Comparison of ENCODE assay signal across 9 mouse cellular contexts in the genomic region with DNA sequence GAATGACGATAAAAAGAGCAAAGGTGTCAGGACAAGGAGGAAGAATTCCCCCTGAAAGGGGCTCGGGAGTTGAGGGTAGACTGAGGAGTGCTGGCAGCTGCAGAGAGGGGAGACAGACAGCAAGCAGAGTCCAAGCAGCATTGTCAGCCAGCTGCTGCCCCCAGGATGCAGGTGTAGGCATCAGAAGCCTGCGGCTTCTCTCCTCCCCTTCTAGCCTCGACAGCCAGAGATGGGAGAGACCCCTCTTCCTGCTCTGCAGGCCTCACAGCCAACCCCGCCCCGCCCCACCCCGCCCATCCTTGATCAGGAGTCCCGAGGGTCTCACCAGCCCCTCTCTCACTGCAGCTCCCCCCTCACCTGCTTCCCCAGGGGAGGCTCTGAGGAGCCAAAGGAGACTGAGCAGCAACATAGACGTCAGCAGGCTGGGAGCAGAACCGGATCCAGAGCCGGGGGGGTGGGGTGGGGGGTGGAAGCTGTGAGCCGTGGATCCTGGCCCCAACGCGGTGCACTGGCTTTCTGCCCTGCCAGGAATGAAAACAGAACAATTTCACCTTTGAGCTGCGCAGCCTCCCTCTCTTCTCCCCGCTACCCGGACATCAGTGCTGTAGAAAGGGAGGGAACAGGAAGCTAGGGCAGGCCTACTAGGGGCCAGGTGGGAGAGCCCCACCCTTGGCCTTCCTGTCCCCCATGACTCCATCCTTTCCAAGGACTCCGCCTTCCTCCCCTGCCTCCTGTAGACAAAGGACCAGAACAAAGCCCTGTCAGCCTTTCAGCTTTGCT. TPM values are rescaled to one million over a fixed set of nuclear protein-coding genes. Genes with fewer than 3 reads are reported as not detected.
DNase-seq lines count a peak whose midpoint lies in the region; ATAC-seq and TF ChIP-seq lines count a peak whose summit lies in the region.
"Had no signal": no experiment of that assay in that cellular context is flagged by ENCODE, and none has a peak within 500 bp of the region (broad histone marks: within the 10 kb centered on the region; RNA-seq: fewer than 3 reads in every experiment).

No protein-coding gene starts in this region.

- ATAC-seq in hindbrain, embryonic 12.5 days (ENCODE audit: low FRiP score) = no peak; the same call in 1 of the 2 replicates
- ATAC-seq in midbrain, embryonic 15.5 days (replicated peaks) = no peak

- H3K36me3 ChIP-seq in E14TG2a.4 (ENCODE audit: insufficient read depth, low read length) = no peaks in the 10 kb centered on the region
- H3K36me3 ChIP-seq in hindbrain, embryonic 12.5 days = no peaks in the 10 kb centered on the region
- H3K36me3 ChIP-seq in midbrain, embryonic 15.5 days (replicated peaks) = no peaks in the 10 kb centered on the region

- intact Hi-C loops in left cerebral cortex, postnatal 25 days (cut with DNase I) = no loop called here

- DNase-seq in left cerebral cortex, postnatal 25 days (ENCODE audit: low spot score in 2 of 2) = no peak
- no peak for DNase-seq in layer of hippocampus, adult 9-11 months
- no peak for DNase-seq in retina, embryonic 14.5 days (ENCODE audit: low spot score)
- DNase-seq: adrenal gland, postnatal 25 days; right cerebral cortex, postnatal 14 days had no signal

- H3K27ac ChIP-seq in brown adipose tissue, adult 24 weeks (replicated peaks; ENCODE audit: low read depth, low read length) = peak overlapping the region; percentile 92
- H3K27ac ChIP-seq in hindbrain, embryonic 12.5 days = no peak overlapping the region
- no peak overlapping the region for H3K27ac ChIP-seq in midbrain, embryonic 15.5 days

- H3K9me3 ChIP-seq in E14TG2a.4 (ENCODE audit: low read length) = peaks cover 8% of the 10 kb centered on the region; the same call in 1 of the 2 replicates
- peaks cover 4% of the 10 kb centered on the region; the same call in 1 of the 2 replicates for H3K9me3 ChIP-seq in hindbrain, embryonic 12.5 days (replicated peaks)
- H3K9me3 ChIP-seq in midbrain, embryonic 15.5 days = peaks cover 6% of the 10 kb centered on the region; the same call in 1 of the 2 replicates

- 0 out of 2 replicates have a peak overlapping the region, but pooled peaks have one; percentile 27 for H3K9ac ChIP-seq in hindbrain, embryonic 12.5 days
- no peak overlapping the region for H3K9ac ChIP-seq in midbrain, embryonic 15.5 days

- H3K4me1 ChIP-seq in E14TG2a.4 (replicated peaks; ENCODE audit: low read depth, low read length) = peaks cover 18% of the 10 kb centered on the region
- no peaks in the 10 kb centered on the region for H3K4me1 ChIP-seq in brown adipose tissue, adult 24 weeks (ENCODE audit: control insufficient read depth, insufficient read depth, insufficient read length, low read length)
- H3K4me1 ChIP-seq in hindbrain, embryonic 12.5 days = peaks cover 8% of the 10 kb centered on the region; the same call in 1 of the 2 replicates
- no peaks in the 10 kb centered on the region; the same call in 1 of the 2 replicates for H3K4me1 ChIP-seq in midbrain, embryonic 15.5 days

- H3K27me3 ChIP-seq in E14TG2a.4 (ENCODE audit: insufficient read depth, low read length) = no peaks in the 10 kb centered on the region
- H3K27me3 ChIP-seq in hindbrain, embryonic 12.5 days = no peaks in the 10 kb centered on the region
- H3K27me3 ChIP-seq in midbrain, embryonic 15.5 days (replicated peaks) = no peaks in the 10 kb centered on the region

- peak overlapping the region; percentile 39 for H3K4me2 ChIP-seq in hindbrain, embryonic 12.5 days (replicated peaks)
- H3K4me2 ChIP-seq in midbrain, embryonic 15.5 days = peak overlapping the region; percentile 22; the same call in 1 of the 2 replicates

- TF ChIP-seq CTCF in E14TG2a.4 (conservative IDR thresholded peaks at IDR 0.05; ENCODE audit: low read length) = no peak

- H3K4me3 ChIP-seq in E14TG2a.4 (replicated peaks; ENCODE audit: low read length) = peak overlapping the region; percentile 59
- H3K4me3 ChIP-seq in brown adipose tissue, adult 24 weeks (ENCODE audit: insufficient read depth, low read depth, low read length) = peak overlapping the region; percentile 55
- H3K4me3 ChIP-seq in hindbrain, embryonic 12.5 days = 0 out of 2 replicates have a peak overlapping the region, but pooled peaks have one; percentile 6
- H3K4me3 ChIP-seq in midbrain, embryonic 15.5 days = no peak overlapping the region

- 23% methylated on average over 15 of the region's 18 CpGs for WGBS in hindbrain, embryonic 12.5 days
- WGBS in midbrain, embryonic 15.5 days = 34% methylated on average over 15 of the region's 18 CpGs

RNA-seq across cellular contexts. Expression of gene Ache, which starts 19.0 kb away (rescaled TPM):
- polyA plus RNA-seq in brown adipose tissue, adult 24 weeks (2012; ENCODE audit: insufficient read depth, insufficient read length, missing spikeins) = 0.75 TPM in 1 of 2 replicates, not detected in the other
- 12.6 and 13.1 TPM in 2 replicates for polyA plus RNA-seq in hindbrain, embryonic 12.5 days (2016; fragmentation: Nextera tagmentation; extraction: Ambion mirVana)
- polyA plus RNA-seq in midbrain, embryonic 15.5 days (2015; fragmentation: Nextera tagmentation; extraction: Ambion mirVana) = 39.8 and 45.6 TPM in 2 replicates
- total RNA-seq in left cerebral cortex, postnatal 25 days (2021) = 10 to 100 TPM; 54.9 to 63.3 TPM

RNA-seq across cellular contexts. Expression of gene Ufsp1, which starts 26.1 kb away (rescaled TPM):
- polyA plus RNA-seq in brown adipose tissue, adult 24 weeks (2012; ENCODE audit: insufficient read depth, insufficient read length, missing spikeins) = 7.4 and 11.4 TPM in 2 replicates
- polyA plus RNA-seq in hindbrain, embryonic 12.5 days (2016; fragmentation: Nextera tagmentation; extraction: Ambion mirVana) = 8.1 and 10.3 TPM in 2 replicates
- 18.2 and 18.7 TPM in 2 replicates for polyA plus RNA-seq in midbrain, embryonic 15.5 days (2015; fragmentation: Nextera tagmentation; extraction: Ambion mirVana)
- total RNA-seq in left cerebral cortex, postnatal 25 days (2021) = 10 to 100 TPM in 1 of 2 experiments, 1 to 10 TPM in 1; 9.8 to 13.3 TPM

RNA-seq across cellular contexts. Expression of gene Srrt, which starts 39.2 kb away (rescaled TPM):
- 31.0 and 45.4 TPM in 2 replicates for polyA plus RNA-seq in brown adipose tissue, adult 24 weeks (2012; ENCODE audit: insufficient read depth, insufficient read length, missing spikeins)
- polyA plus RNA-seq in hindbrain, embryonic 12.5 days (2016; fragmentation: Nextera tagmentation; extraction: Ambion mirVana) = 151 and 152 TPM in 2 replicates
- 106 and 107 TPM in 2 replicates for polyA plus RNA-seq in midbrain, embryonic 15.5 days (2015; fragmentation: Nextera tagmentation; extraction: Ambion mirVana)
- total RNA-seq in left cerebral cortex, postnatal 25 days (2021) = 100 to 1,000 TPM; 176 to 178 TPM

RNA-seq across cellular contexts. Expression of gene Trip6, which starts 45.9 kb away (rescaled TPM):
- 13.1 and 20.6 TPM in 2 replicates for polyA plus RNA-seq in brown adipose tissue, adult 24 weeks (2012; ENCODE audit: insufficient read depth, insufficient read length, missing spikeins)
- polyA plus RNA-seq in hindbrain, embryonic 12.5 days (2016; fragmentation: Nextera tagmentation; extraction: Ambion mirVana) = 40.0 and 40.7 TPM in 2 replicates
- polyA plus RNA-seq in midbrain, embryonic 15.5 days (2015; fragmentation: Nextera tagmentation; extraction: Ambion mirVana) = 14.7 and 19.1 TPM in 2 replicates
- 1 to 10 TPM; 4.3 to 5.9 TPM for total RNA-seq in left cerebral cortex, postnatal 25 days (2021)

RNA-seq across cellular contexts. Expression of gene Muc3a, which starts 56.1 kb away (rescaled TPM):
- not detected in 2 replicates for polyA plus RNA-seq in brown adipose tissue, adult 24 weeks (2012; ENCODE audit: insufficient read depth, insufficient read length, missing spikeins)
- not detected in 2 replicates for polyA plus RNA-seq in hindbrain, embryonic 12.5 days (2016; fragmentation: Nextera tagmentation; extraction: Ambion mirVana)
- 0.40 TPM in 1 of 2 replicates, not detected in the other for polyA plus RNA-seq in midbrain, embryonic 15.5 days (2015; fragmentation: Nextera tagmentation; extraction: Ambion mirVana)
- 1 to 10 TPM; 3.0 to 3.1 TPM for total RNA-seq in left cerebral cortex, postnatal 25 days (2021)
